Mouse (Mus musculus) liver, postnatal 0 days (tissue): ENCODE results near the gene Surf6. TPM values are rescaled to one million over a fixed set of nuclear protein-coding genes. Genes with fewer than 3 reads are reported as not detected.

Source experiments
- ATAC-seq: fragments of 200-750 bp; cut with Nextera tagmentation; 2 replicates; pipeline ENCODE4 v1.8.0; 2017; ENCODE audit warnings: mild to moderate bottlenecking, moderate library complexity
- DNase-seq: peaks from one replicate; pipeline ENCODE4 v3.0.0-alpha.2; 2016
- H3K27ac ChIP-seq: fragments of 300-500 bp; sonication (generic); 2 replicates; pipeline ENCODE4 v1.5.1; 2014; ENCODE audit warnings: antibody characterized with exemption, moderate library complexity, mild to moderate bottlenecking, low read depth
- H3K27me3 ChIP-seq: fragments of 300-500 bp; sonication (generic); 2 replicates; pipeline ENCODE4 v1.6.1; 2014; ENCODE audit warnings: low read length, control low read depth, mixed read lengths; ENCODE audit not compliant: insufficient read depth
- H3K36me3 ChIP-seq: fragments of 300-500 bp; sonication (generic); replicated peaks from 2 replicates; pipeline ENCODE4 v1.6.1; 2014; ENCODE audit warnings: mild to moderate bottlenecking, control low read depth, low read length, moderate library complexity, mixed read lengths; ENCODE audit not compliant: insufficient read depth
- H3K4me1 ChIP-seq: fragments of 300-500 bp; sonication (generic); 2 replicates; pipeline ENCODE4 v1.6.1; 2014; ENCODE audit warnings: antibody characterized with exemption, mild to moderate bottlenecking, control low read depth; ENCODE audit not compliant: insufficient read depth
- H3K4me2 ChIP-seq: fragments of 300-500 bp; sonication (generic); 2 replicates; pipeline ENCODE4 v1.6.1; 2014; ENCODE audit warnings: low read depth, mild to moderate bottlenecking, low read length, moderate library complexity, mixed read lengths
- H3K4me3 ChIP-seq: fragments of 300-500 bp; sonication (generic); 2 replicates; pipeline ENCODE4 v1.5.1; 2014; ENCODE audit warnings: low read depth, low read length
- H3K9ac ChIP-seq: fragments of 300-500 bp; sonication (generic); replicated peaks from 2 replicates; pipeline ENCODE4 v1.6.1; 2014; ENCODE audit warnings: mild to moderate bottlenecking, moderate library complexity
- H3K9me3 ChIP-seq: fragments of 300-500 bp; sonication (generic); 2 replicates; pipeline ENCODE4 v1.6.1; 2016; ENCODE audit warnings: mild to moderate bottlenecking, control low read depth, low read length, mixed read lengths
- CTCF ChIP-seq: sonication (generic); IDR thresholded peaks from 2 replicates; pipeline ENCODE4 v1.5.1; 2016; ENCODE audit warnings: antibody characterized with exemption, low read depth
- EP300 ChIP-seq: IDR thresholded peaks from 2 replicates; pipeline ENCODE4 v1.6.1; 2016; ENCODE audit warnings: antibody characterized with exemption, low read depth, mild to moderate bottlenecking
- WGBS: fragments of 180-500 bp; shearing (Covaris S2); extraction: QIAGEN DNeasy Blood & Tissue Kit; methylation state at CpG from one replicate; pipeline ENCODE4 v1.1.7; 2014; ENCODE audit not compliant: insufficient replicate concordance; 5-methylcytosine and 5-hydroxymethylcytosine counted together
- polyA plus RNA-seq: library from polyadenylated mRNA; unstranded; fragments of >200 nt; fragmentation: Nextera tagmentation; extraction: Ambion mirVana; gene quantifications from 2 replicates; pipeline ENCODE4 v1.2.1, GENCODE M21; 2015

Surf6 gene
- polyA plus RNA-seq, 1 experiment from 2014 or later = 8.4 TPM

GRCm38 (mm10) chr2:26910124-26910993, 7.7 kb upstream of the Surf6 start, which contains the start of the genes Med22 and Rpl7a:
TSS of gene Med22 (minus strand) at chr2:26910677.
TSS of gene Rpl7a (plus strand) at chr2:26910764.
- Histone ChIP-seq H3K4me1 (peaks cover 26% of the 10 kb centered on the region), H3K4me2 (peak within 1 kb of the TSS; percentile 96), H3K9ac (peak within 1 kb of the TSS; percentile 97), H3K4me3 (peak within 1 kb of the TSS; percentile 69), H3K27ac (peak within 1 kb of the TSS; percentile 95), H3K9me3 (no peaks in the 10 kb centered on the region), H3K27me3 (no peaks in the 10 kb centered on the region), H3K36me3 (peaks cover 57% of the 10 kb centered on the region)
- ATAC-seq (peak; percentile 93), DNase-seq (peak; percentile 100)
- under 1% methylated on average over 55 of the region's 74 CpGs for WGBS
- TF ChIP-seq CTCF = no peak
- TF ChIP-seq EP300 = peak; percentile 89

DNA sequence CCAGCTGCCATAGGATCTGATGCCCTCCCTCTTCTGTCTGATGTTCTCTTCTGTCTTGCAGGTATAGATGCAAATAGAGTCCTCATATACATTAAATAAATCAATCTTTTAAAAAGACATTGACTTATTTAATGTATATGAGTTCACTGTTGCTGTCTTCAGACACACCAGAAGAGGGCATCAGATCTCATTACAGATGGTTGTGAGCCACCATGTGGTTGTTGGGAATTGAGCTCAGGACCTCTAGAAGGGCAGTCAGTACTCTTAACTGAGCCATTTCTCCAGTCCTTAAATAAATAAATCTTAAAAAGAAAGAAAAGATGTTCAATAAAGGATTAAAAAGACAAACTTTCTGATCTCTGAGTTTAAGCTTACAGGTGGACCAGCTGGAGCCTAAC, 6.7 kb upstream of the Surf6 start:
- H3K36me3 ChIP-seq = peaks cover 56% of the 10 kb centered on the region
- no peak for DNase-seq

DNA sequence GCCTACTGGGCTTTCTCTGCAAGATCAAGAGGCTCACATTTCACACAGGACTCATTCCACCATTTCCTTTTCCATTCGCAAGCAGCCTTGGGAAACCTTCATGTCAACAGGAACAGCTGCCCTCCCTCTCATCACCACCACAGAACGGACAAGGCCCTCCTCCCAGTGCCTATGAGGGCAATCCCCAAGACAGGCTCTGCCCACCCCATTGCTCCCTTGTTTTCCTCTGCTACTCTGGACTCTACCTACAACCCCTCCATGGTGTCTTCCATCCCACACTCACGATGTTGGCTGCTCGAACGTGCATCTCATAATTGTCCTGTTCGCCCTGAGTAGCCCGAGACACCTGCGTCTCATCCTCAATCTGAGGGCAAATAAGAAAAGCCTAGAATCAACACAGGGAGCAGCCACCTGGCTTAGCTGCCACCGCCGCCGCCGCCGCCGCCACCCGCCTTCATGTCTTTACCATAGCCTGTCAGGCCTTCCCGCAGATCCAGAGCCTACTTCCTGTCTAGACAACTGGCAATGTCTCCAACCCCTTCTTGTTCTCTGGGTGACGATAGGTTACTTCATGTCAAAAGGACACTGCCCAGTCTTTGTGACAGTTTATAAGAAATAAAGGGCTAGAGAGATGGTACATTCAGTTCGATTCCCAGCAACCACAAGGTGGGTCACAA, 6.2 kb upstream of the Surf6 start:
- peak overlapping the region; percentile 95; the same call in 1 of the 2 replicates for H3K27ac ChIP-seq
- H3K9ac ChIP-seq = peak overlapping the region; percentile 79
- peaks cover 51% of the 10 kb centered on the region for H3K36me3 ChIP-seq
- peaks cover 20% of the 10 kb centered on the region for H3K4me1 ChIP-seq
- no peak for TF ChIP-seq EP300
- TF ChIP-seq CTCF = no peak
- ATAC-seq = no peak
- no peaks in the 10 kb centered on the region for H3K27me3 ChIP-seq
- peak overlapping the region; percentile 75 for H3K4me2 ChIP-seq
- DNase-seq = no peak
- H3K4me3 ChIP-seq = peak overlapping the region; percentile 69
- 70% methylated on average over 18 of the region's 18 CpGs for WGBS
- H3K9me3 ChIP-seq = no peaks in the 10 kb centered on the region

More for the DNA sequence above, 6.7 kb upstream of the Surf6 start:
- ATAC-seq = no peak
- no peak for TF ChIP-seq EP300
- peak; percentile 28; the same call in 1 of the 2 replicates for TF ChIP-seq CTCF
- Histone ChIP-seq H3K4me3 (peak overlapping the region; percentile 69), H3K27me3 (no peaks in the 10 kb centered on the region), H3K9ac (peak overlapping the region; percentile 79), H3K4me2 (peak overlapping the region; percentile 75), H3K4me1 (peaks cover 18% of the 10 kb centered on the region), H3K27ac (peak overlapping the region; percentile 95), H3K9me3 (no peaks in the 10 kb centered on the region)

DNA sequence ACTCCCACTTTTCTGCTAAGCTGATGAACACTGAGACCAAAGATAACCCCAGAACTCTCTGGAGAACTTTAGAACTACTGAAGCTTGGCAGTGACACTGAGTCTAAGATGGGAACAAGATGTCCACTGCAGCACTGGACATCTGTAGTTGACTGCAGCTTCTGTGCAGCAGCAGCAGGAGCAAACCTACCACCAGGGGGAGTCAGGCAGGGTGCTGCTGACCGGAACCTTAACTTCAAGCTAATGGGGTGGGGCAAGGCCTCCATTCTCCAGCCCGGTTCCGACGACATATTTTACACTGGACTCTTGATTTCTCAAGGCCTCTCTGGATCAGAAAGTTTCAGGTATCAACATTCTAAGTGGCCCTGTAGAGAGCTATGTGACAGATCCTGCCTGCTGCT, 4.4 kb upstream of the Surf6 start:
- ATAC-seq = no peak
- peaks cover 34% of the 10 kb centered on the region for H3K36me3 ChIP-seq
- H3K27me3 ChIP-seq = no peaks in the 10 kb centered on the region
- H3K27ac ChIP-seq = no peak overlapping the region
- peaks cover 25% of the 10 kb centered on the region for H3K4me1 ChIP-seq
- H3K4me3 ChIP-seq = no peak overlapping the region
- no peak overlapping the region for H3K9ac ChIP-seq
- no peaks in the 10 kb centered on the region for H3K9me3 ChIP-seq
- no peak overlapping the region for H3K4me2 ChIP-seq
- DNase-seq = peak; percentile 72
- 51% methylated on average over 4 of the region's 4 CpGs for WGBS
- TF ChIP-seq EP300 = no peak
- peak; percentile 87 for TF ChIP-seq CTCF

- H3K4me3 ChIP-seq = no peak overlapping the region
- no peaks in the 10 kb centered on the region for H3K27me3 ChIP-seq
- H3K9ac ChIP-seq = no peak overlapping the region
- 84% methylated on average over 3 of the region's 3 CpGs for WGBS
- ATAC-seq (no peak), DNase-seq (no peak)
- H3K27ac ChIP-seq = no peak overlapping the region
- H3K9me3 ChIP-seq = no peaks in the 10 kb centered on the region
- TF ChIP-seq CTCF (no peak), EP300 (no peak)
- H3K36me3 ChIP-seq = peaks cover 28% of the 10 kb centered on the region
- peaks cover 25% of the 10 kb centered on the region for H3K4me1 ChIP-seq
- no peak overlapping the region for H3K4me2 ChIP-seq
Measured at GRCm38 (mm10) chr2:26906431-26906830, 3.8 kb upstream of the Surf6 start.

- no peak overlapping the region for H3K9ac ChIP-seq
Measured at GRCm38 (mm10) chr2:26905936-26906335, 3.3 kb upstream of the Surf6 start.

More at GRCm38 (mm10) chr2:26905936-26906335, 3.3 kb upstream of the Surf6 start:
- no peak for DNase-seq
- Histone ChIP-seq H3K27ac (no peak overlapping the region), H3K27me3 (no peaks in the 10 kb centered on the region), H3K9me3 (no peaks in the 10 kb centered on the region), H3K4me3 (no peak overlapping the region), H3K4me1 (peaks cover 29% of the 10 kb centered on the region), H3K4me2 (no peak overlapping the region), H3K36me3 (peaks cover 27% of the 10 kb centered on the region)
- ATAC-seq = no peak
- 85% methylated on average over 2 of the region's 2 CpGs for WGBS
- TF ChIP-seq CTCF (no peak), EP300 (no peak)
